Mouse (Mus musculus) ovary, postnatal 14 days (tissue): ENCODE results near the gene Golga5.

Experiments
- DNase-seq: peaks from one replicate; pipeline ENCODE4 v3.0.0; 2022; ENCODE audit warnings: low spot score

Golga5 gene

GRCm38 (mm10) chr12:102514751-102515150, 45.8 kb downstream of the Golga5 start:
- no peak for DNase-seq

GRCm38 (mm10) chr12:102516151-102516550, 47.2 kb downstream of the Golga5 start:
- no peak for DNase-seq

DNA sequence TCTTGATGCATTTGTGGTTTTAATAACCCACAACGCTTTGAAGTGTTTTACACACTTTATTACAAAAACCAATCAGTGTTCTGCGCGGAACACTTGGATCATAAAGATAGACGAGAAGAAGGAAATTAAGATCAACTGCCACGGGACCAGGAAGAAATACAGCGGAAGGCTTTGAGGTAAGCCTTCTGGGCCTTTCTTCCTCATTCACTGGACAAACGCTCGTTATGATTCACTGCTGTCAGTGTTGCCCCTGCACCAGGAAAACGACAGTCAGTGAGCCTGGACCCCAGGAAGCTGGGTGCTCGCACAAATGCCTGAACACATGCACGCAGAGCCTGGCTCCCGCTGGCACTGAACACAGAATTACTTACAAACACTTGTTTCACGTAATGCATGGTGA, 48.7 kb downstream of the Golga5 start:
- DNase-seq = no peak

DNA sequence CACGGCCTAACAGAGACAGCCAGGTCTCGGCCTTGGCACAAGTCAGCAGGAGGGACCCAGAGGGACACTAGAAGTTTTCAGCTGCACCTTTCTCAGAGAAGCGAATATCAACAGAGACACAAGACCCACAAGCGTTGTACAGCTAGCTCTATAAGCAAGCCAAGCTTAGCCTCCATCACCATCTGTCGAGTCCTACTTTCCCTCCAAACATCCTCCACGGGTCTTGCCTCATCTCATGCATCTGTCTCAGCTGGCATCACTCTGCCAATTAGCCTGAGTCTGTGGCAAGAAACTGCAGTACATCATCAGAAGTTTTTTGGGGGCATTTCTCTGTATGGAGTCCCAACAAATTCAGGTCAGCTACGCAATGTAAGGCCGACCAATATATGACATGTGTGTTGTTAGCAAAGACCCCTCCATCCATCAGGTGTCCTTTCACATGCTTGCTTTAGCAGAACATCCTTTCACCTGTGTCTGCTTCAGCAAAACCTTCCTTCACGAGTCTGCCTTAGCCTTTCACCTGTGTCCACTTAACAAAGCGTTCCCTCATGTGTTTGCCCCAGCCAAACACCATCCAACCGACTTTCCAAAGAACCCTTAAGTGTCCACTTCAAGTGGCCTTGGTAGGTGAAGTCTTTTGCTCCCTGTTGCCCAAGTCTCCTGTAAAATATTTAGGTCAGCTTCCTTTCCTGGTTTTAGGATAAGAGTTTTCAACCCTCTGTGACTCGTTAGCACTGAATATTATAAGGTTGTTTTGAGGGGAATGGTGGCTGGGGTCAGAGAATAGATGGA, 51.2 kb downstream of the Golga5 start:
- no peak for DNase-seq

DNA sequence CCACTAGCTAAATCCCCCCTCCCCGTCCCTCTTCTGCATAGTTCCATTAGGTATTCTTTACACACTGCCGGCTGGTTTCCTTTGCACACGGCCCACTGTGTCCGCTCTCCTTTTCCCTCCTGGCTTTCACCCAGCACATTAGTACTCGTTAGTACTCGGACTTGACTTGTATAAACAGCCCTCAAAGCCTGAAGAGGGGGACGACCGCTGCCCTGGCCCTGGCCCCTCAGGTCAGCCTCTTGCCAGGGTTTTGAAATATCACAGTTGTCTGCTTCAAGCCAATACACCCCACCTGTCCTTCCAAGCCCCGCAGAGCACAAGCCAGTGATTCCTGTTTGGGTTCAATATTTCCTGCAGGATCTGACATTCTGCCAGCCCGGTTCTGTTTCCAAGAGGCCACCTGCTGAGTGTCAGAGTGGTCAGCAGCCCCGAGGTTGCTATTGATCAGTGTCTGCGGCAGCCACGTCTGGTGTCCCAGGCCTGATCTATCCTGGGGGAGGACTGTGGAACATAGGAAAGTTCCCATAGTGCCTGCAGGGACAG, 52.9 kb downstream of the Golga5 start:
- peak; percentile 3 for DNase-seq

DNA sequence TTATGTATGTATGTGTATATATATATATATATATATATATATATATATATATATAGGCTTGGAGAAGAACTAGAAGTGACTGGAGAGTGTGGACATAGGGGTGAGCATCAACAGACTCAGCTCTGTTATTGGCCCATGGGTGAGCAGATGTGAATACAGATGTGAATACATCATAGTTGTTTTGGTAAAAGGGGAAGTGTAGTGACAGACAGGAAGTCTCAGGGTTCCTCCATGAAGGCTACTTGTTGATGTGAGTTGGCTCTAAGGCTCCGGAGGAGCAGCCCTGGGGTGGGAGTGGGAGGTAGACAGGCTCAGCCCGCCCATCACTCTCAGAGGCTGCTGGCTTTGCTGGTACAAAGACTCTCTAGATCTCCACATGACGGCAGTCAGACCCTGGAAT, 55.3 kb downstream of the Golga5 start:
- no peak for DNase-seq

GRCm38 (mm10) chr12:102524760-102525159, 55.8 kb downstream of the Golga5 start:
- DNase-seq = peak; percentile 5

DNA sequence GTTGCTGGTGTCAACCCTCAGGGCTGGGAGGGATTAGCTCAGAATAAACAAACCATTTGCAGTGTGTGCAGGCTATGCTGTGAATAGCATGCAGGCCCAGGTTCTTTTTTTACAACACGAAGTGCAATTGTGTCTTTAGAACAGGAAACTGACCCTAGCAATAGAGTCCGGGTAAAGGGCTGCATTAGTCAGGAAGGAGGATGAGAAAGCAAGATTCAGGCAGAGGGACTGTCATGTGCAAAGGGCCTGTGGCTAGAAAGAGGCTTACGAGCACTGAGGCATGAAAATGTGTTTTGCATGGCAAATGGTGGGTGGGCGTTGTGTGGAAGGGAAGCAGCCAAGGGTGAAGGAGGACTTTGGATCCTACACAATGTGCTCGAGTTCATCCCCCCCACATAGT, 59.1 kb downstream of the Golga5 start:
- DNase-seq = no peak

- no peak for DNase-seq
Observed at GRCm38 (mm10) chr12:102535796-102536195, 66.9 kb downstream of the Golga5 start.

DNA sequence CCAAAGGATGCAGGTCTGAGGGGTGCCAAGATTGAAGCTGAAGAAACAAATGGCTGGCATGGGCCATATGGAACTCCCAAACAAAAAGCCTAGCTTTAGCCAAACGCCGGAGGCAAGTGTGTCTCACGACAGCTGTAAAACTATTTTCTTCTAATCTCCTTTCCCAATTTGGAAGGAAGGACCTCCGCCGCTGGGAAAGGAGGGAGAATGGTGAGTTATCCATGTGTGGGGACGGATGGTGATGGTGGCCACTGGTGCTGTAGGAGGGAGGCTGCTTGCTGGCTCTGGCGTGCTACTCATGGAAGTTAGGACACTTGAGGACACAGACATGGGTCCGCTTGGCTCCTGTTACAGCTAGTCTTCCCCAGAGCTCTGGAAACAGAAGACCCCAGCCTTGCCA, 71.3 kb downstream of the Golga5 start:
- no peak for DNase-seq

- no peak for DNase-seq
Observed at GRCm38 (mm10) chr12:102541168-102541567, 72.2 kb downstream of the Golga5 start.

DNA sequence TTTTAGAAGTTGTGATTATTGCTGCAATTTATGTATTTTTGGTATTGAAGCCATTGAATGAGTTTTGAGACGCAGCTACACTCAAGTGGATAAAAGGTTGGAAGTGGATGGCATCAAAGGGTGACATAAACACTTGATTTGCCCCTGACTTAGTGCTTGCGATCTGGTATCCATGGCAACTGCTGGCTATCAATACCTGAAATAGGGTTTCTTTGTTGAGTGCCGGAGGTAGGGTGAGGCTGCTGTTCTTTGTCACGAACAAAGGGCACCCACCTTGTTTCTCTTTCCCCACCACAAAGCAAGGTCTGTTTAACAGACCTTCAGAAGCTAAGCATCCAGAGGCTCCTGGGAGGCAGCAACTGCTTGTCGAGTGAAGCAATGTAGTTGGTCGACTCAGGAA, 76.2 kb downstream of the Golga5 start:
- no peak for DNase-seq
